Mouse (Mus musculus) embryonic facial prominence, embryonic 12.5 days (tissue): ENCODE results near the gene Atp2b1. TPM values are rescaled to one million over a fixed set of nuclear protein-coding genes. Genes with fewer than 3 reads are reported as not detected.

Experiments used
- ATAC-seq: fragments of 200-750 bp; cut with Nextera tagmentation; 2 replicates; pipeline ENCODE4 v1.8.0; 2017; ENCODE audit not compliant: insufficient number of reproducible peaks, insufficient read depth, low FRiP score, low TSS enrichment
- H3K27ac ChIP-seq: fragments of 300-500 bp; sonication (generic); 2 replicates; pipeline ENCODE4 v1.5.1; 2016; ENCODE audit warnings: mild to moderate bottlenecking
- H3K27me3 ChIP-seq: fragments of 300-500 bp; sonication (generic); 2 replicates; pipeline ENCODE4 v1.6.1; 2016; ENCODE audit warnings: mild to moderate bottlenecking, moderate library complexity
- H3K36me3 ChIP-seq: fragments of 300-500 bp; sonication (generic); 2 replicates; pipeline ENCODE4 v1.6.1; 2016; ENCODE audit warnings: mild to moderate bottlenecking
- H3K4me1 ChIP-seq: fragments of 300-500 bp; sonication (generic); 2 replicates; pipeline ENCODE4 v1.6.1; 2016
- H3K4me2 ChIP-seq: fragments of 300-500 bp; sonication (generic); replicated peaks from 2 replicates; pipeline ENCODE4 v1.6.1; 2016; ENCODE audit warnings: mild to moderate bottlenecking, moderate library complexity
- H3K4me3 ChIP-seq: fragments of 300-500 bp; sonication (generic); 2 replicates; pipeline ENCODE4 v1.5.1; 2016; ENCODE audit warnings: mild to moderate bottlenecking
- H3K9ac ChIP-seq: fragments of 300-500 bp; sonication (generic); 2 replicates; pipeline ENCODE4 v1.6.1; 2016; ENCODE audit warnings: mild to moderate bottlenecking, moderate library complexity
- H3K9me3 ChIP-seq: fragments of 300-500 bp; sonication (generic); 2 replicates; pipeline ENCODE4 v1.6.1; 2016; ENCODE audit warnings: mild to moderate bottlenecking, moderate library complexity
- WGBS: fragments of 180-500 bp; shearing (Covaris S2); methylation state at CpG from one replicate; pipeline ENCODE4 v1.1.7; 2016; 5-methylcytosine and 5-hydroxymethylcytosine counted together
- polyA plus RNA-seq: library from polyadenylated mRNA; unstranded; fragments of >200 nt; fragmentation: Nextera tagmentation; extraction: Ambion mirVana; gene quantifications from 2 replicates; pipeline ENCODE4 v1.2.1, GENCODE M21; 2016

Gene Atp2b1
- polyA plus RNA-seq, 1 experiment from 2014 or later = 111 TPM

- Histone ChIP-seq H3K4me1 (no peaks in the 10 kb centered on the region), H3K36me3 (peaks cover 11% of the 10 kb centered on the region), H3K9me3 (no peaks in the 10 kb centered on the region), H3K4me2 (no peak overlapping the region), H3K9ac (no peak overlapping the region), H3K27ac (no peak overlapping the region), H3K27me3 (no peaks in the 10 kb centered on the region), H3K4me3 (no peak overlapping the region)
- no peak for ATAC-seq
- WGBS = 68% methylated on average over 3 of the region's 3 CpGs
These were observed 96.9 kb downstream of the Atp2b1 start for GRCm38 (mm10) chr10:99011084-99011483.

GRCm38 (mm10) chr10:99012086-99012485, 97.9 kb downstream of the Atp2b1 start:
- ATAC-seq = no peak
- no peak overlapping the region for H3K4me3 ChIP-seq
- H3K4me2 ChIP-seq = no peak overlapping the region
- peaks cover 15% of the 10 kb centered on the region for H3K36me3 ChIP-seq
- H3K9me3 ChIP-seq = no peaks in the 10 kb centered on the region
- 81% methylated on average over 5 of the region's 5 CpGs for WGBS
- H3K27me3 ChIP-seq = no peaks in the 10 kb centered on the region
- no peaks in the 10 kb centered on the region for H3K4me1 ChIP-seq
- no peak overlapping the region for H3K9ac ChIP-seq
- H3K27ac ChIP-seq = no peak overlapping the region

GRCm38 (mm10) chr10:99014737-99015136, 100.5 kb downstream of the Atp2b1 start:
- no peaks in the 10 kb centered on the region for H3K9me3 ChIP-seq
- H3K27me3 ChIP-seq = no peaks in the 10 kb centered on the region
- H3K9ac ChIP-seq = no peak overlapping the region
- WGBS = 93% methylated on average over 13 of the region's 13 CpGs
- no peak overlapping the region for H3K27ac ChIP-seq
- H3K4me1 ChIP-seq = no peaks in the 10 kb centered on the region
- no peak overlapping the region for H3K4me2 ChIP-seq
- peaks cover 20% of the 10 kb centered on the region for H3K36me3 ChIP-seq
- no peak for ATAC-seq
- H3K4me3 ChIP-seq = no peak overlapping the region

- no peak for ATAC-seq
These were observed 102.8 kb downstream of the Atp2b1 start for GRCm38 (mm10) chr10:99016996-99017395.

GRCm38 (mm10) chr10:99027462-99027861, 113.3 kb downstream of the Atp2b1 start:
- Histone ChIP-seq H3K9ac (no peak overlapping the region), H3K4me1 (no peaks in the 10 kb centered on the region), H3K36me3 (0 out of 2 replicates have a peak, but pooled peaks cover 3% of the 10 kb centered on the region), H3K27ac (no peak overlapping the region), H3K4me3 (no peak overlapping the region), H3K9me3 (no peaks in the 10 kb centered on the region), H3K4me2 (no peak overlapping the region), H3K27me3 (no peaks in the 10 kb centered on the region)
- 81% methylated on average over 5 of the region's 5 CpGs for whole genome bisulfite sequencing
- ATAC-seq = no peak

More at GRCm38 (mm10) chr10:99016996-99017395, 102.8 kb downstream of the Atp2b1 start:
- Histone ChIP-seq H3K9me3 (no peaks in the 10 kb centered on the region), H3K9ac (no peak overlapping the region), H3K4me3 (no peak overlapping the region), H3K36me3 (peaks cover 20% of the 10 kb centered on the region), H3K27me3 (no peaks in the 10 kb centered on the region), H3K4me1 (no peaks in the 10 kb centered on the region), H3K27ac (no peak overlapping the region), H3K4me2 (no peak overlapping the region)
- 91% methylated on average over 5 of the region's 5 CpGs for WGBS

GRCm38 (mm10) chr10:99029844-99030243, 115.6 kb downstream of the Atp2b1 start:
- WGBS = 85% methylated on average over 7 of the region's 7 CpGs
- ATAC-seq = no peak

GRCm38 (mm10) chr10:99033830-99034828, 119.9 kb downstream of the Atp2b1 start:
- no peaks in the 10 kb centered on the region for H3K27me3 ChIP-seq
- H3K9me3 ChIP-seq = no peaks in the 10 kb centered on the region
- H3K9ac ChIP-seq = no peak overlapping the region
- 91% methylated on average over 15 of the region's 15 CpGs for WGBS
- peaks cover 6% of the 10 kb centered on the region for H3K4me1 ChIP-seq
- H3K36me3 ChIP-seq = no peaks in the 10 kb centered on the region
- H3K4me2 ChIP-seq = no peak overlapping the region
- no peak overlapping the region for H3K27ac ChIP-seq
- no peak overlapping the region for H3K4me3 ChIP-seq
- no peak for ATAC-seq

More at GRCm38 (mm10) chr10:99029844-99030243, 115.6 kb downstream of the Atp2b1 start:
- H3K4me1 ChIP-seq = no peaks in the 10 kb centered on the region
- no peak overlapping the region for H3K27ac ChIP-seq
- no peak overlapping the region for H3K4me2 ChIP-seq
- H3K4me3 ChIP-seq = no peak overlapping the region
- H3K27me3 ChIP-seq = no peaks in the 10 kb centered on the region
- no peak overlapping the region for H3K9ac ChIP-seq
- H3K9me3 ChIP-seq = no peaks in the 10 kb centered on the region
- 0 out of 2 replicates have a peak, but pooled peaks cover 3% of the 10 kb centered on the region for H3K36me3 ChIP-seq

GRCm38 (mm10) chr10:99037185-99038065, 123.2 kb downstream of the Atp2b1 start:
- no peaks in the 10 kb centered on the region for H3K9me3 ChIP-seq
- H3K27me3 ChIP-seq = no peaks in the 10 kb centered on the region
- H3K27ac ChIP-seq = no peak overlapping the region
- H3K4me3 ChIP-seq = no peak overlapping the region
- ATAC-seq = no peak
- H3K36me3 ChIP-seq = no peaks in the 10 kb centered on the region
- no peak overlapping the region for H3K9ac ChIP-seq
- peaks cover 6% of the 10 kb centered on the region for H3K4me1 ChIP-seq
- no peak overlapping the region for H3K4me2 ChIP-seq
- 80% methylated on average over 21 of the region's 21 CpGs for WGBS

GRCm38 (mm10) chr10:99038866-99039265, 124.7 kb downstream of the Atp2b1 start:
- Histone ChIP-seq H3K4me2 (no peak overlapping the region), H3K9ac (no peak overlapping the region), H3K4me1 (peaks cover 6% of the 10 kb centered on the region), H3K4me3 (no peak overlapping the region), H3K36me3 (no peaks in the 10 kb centered on the region), H3K27ac (no peak overlapping the region), H3K9me3 (no peaks in the 10 kb centered on the region), H3K27me3 (no peaks in the 10 kb centered on the region)
- no peak for ATAC-seq
- 66% methylated on average over 3 of the region's 3 CpGs for WGBS

GRCm38 (mm10) chr10:99040171-99040570, 126.0 kb downstream of the Atp2b1 start:
- no peaks in the 10 kb centered on the region for H3K36me3 ChIP-seq
- no peak for ATAC-seq
- WGBS = 86% methylated on average over 5 of the region's 5 CpGs
- H3K9me3 ChIP-seq = no peaks in the 10 kb centered on the region
- H3K9ac ChIP-seq = no peak overlapping the region
- peaks cover 6% of the 10 kb centered on the region for H3K4me1 ChIP-seq
- H3K27me3 ChIP-seq = no peaks in the 10 kb centered on the region
- no peak overlapping the region for H3K27ac ChIP-seq
- H3K4me2 ChIP-seq = no peak overlapping the region
- no peak overlapping the region for H3K4me3 ChIP-seq

GRCm38 (mm10) chr10:99046756-99047550, 132.7 kb downstream of the Atp2b1 start:
- Histone ChIP-seq H3K27ac (no peak overlapping the region), H3K4me1 (no peaks in the 10 kb centered on the region), H3K36me3 (no peaks in the 10 kb centered on the region), H3K9me3 (no peaks in the 10 kb centered on the region), H3K4me2 (no peak overlapping the region), H3K9ac (no peak overlapping the region), H3K27me3 (no peaks in the 10 kb centered on the region), H3K4me3 (no peak overlapping the region)
- 75% methylated on average over 5 of the region's 5 CpGs for WGBS
- ATAC-seq = no peak
